Mouse (Mus musculus): ENCODE results near the gene Opn4.

DNA sequence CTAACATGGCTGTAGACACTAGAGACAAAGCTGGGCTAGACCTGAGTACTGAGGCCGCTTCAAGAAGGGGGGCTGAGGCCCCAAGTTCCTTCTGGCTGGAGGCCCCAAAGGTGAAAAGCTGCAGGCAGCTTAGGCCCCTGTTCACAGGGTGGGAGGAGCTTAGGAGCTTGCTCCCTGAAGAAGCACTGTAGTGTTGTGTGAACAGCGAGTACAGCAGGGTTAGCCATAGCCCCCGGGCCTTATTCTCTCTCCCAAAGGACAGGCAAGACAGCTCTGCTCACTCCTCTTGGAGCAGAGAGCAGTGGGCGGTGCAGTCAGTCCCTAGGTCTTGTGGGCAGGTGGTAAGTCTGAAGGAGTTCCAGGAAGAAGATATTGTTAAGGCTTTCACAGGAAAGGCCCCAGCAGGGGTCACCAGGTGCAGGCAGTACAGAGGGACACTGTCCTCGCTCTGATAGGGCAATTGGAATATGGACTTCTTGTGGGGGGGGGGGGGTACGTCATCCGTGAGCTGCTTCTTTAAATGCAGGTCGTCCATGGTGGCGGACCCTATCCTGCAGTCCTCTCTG is 26.5 kb downstream of the Opn4 start:
- TF ChIP-seq CTCF (IDR thresholded peaks at IDR 0.05 in 2 of 3, conservative IDR thresholded peaks at IDR 0.05 in 1 of 3; ENCODE audit: control insufficient read depth in 1 of 3, insufficient read depth in 1 of 3, low read depth in 2 of 3, low read length in 3 of 3, poor library complexity in 1 of 3, severe bottlenecking in 1 of 3) (no peak), SIN3A (IDR thresholded peaks at IDR 0.05; ENCODE audit: low read length) (no peak), KAT2A (conservative IDR thresholded peaks at IDR 0.05; ENCODE audit: low read depth, low read length) (no peak), CHD2 (IDR thresholded peaks at IDR 0.05; ENCODE audit: low read length) (no peak), USF1 (IDR thresholded peaks at IDR 0.05; ENCODE audit: low read depth, low read length) (no peak), MAZ (IDR thresholded peaks at IDR 0.05; ENCODE audit: low read depth, low read length) (no peak), POLR2A (IDR thresholded peaks at IDR 0.05; ENCODE audit: control insufficient read depth in 1 of 2, insufficient read depth in 1 of 2, low read depth in 1 of 2, low read length in 2 of 2, poor library complexity in 1 of 2) (no peak), ZNF384 (IDR thresholded peaks at IDR 0.05; ENCODE audit: low read depth, low read length) (no peak), BHLHE40 (IDR thresholded peaks at IDR 0.05; ENCODE audit: borderline replicate concordance, low read depth, low read length) (no peak), JUND (IDR thresholded peaks at IDR 0.05; ENCODE audit: low read depth, low read length) (no peak), MAX (IDR thresholded peaks at IDR 0.05; ENCODE audit: low read length) (no peak), RCOR1 (IDR thresholded peaks at IDR 0.05; ENCODE audit: low read depth, low read length) (no peak)

Measured in MEL (cell line).